In genomic region chr4:106792276-106792675, GRCm38 (mm10) we compare ENCODE assay signal across 25 mouse cellular contexts. TPM values are rescaled to one million over a fixed set of nuclear protein-coding genes. Genes with fewer than 3 reads are reported as not detected.
A peak's percentile ranks its signal among the peaks of the same experiment; 100 is the strongest.
DNase-seq lines count a peak whose midpoint lies in the region; ATAC-seq lines count a peak whose summit lies in the region.
"Had no signal": no experiment of that assay in that cellular context is flagged by ENCODE, and none has a peak within 500 bp of the region (broad histone marks: within the 10 kb centered on the region; RNA-seq: fewer than 3 reads in every experiment).

No protein-coding gene starts in this region.

- peak overlapping the region; percentile 24; the same call in 1 of the 2 replicates for H3K4me2 ChIP-seq in intestine, embryonic 16.5 days (ENCODE audit: low read depth, low read length)
- peak overlapping the region; percentile 49 for H3K4me2 ChIP-seq in liver, embryonic 15.5 days
- no peak overlapping the region for H3K4me2 ChIP-seq in forebrain, embryonic 11.5 days (ENCODE audit: low read depth, low read length, severe bottlenecking)
- H3K4me2 ChIP-seq: embryonic facial prominence, embryonic 15.5 days; forebrain, embryonic 13.5 days; hindbrain, embryonic 15.5 days; midbrain, embryonic 15.5 days had no signal

- no peaks in the 10 kb centered on the region for H3K36me3 ChIP-seq in heart, embryonic 10.5 days
- no peaks in the 10 kb centered on the region for H3K36me3 ChIP-seq in intestine, embryonic 16.5 days (ENCODE audit: control insufficient read depth, insufficient read depth, low read length)
- no peaks in the 10 kb centered on the region for H3K36me3 ChIP-seq in liver, embryonic 15.5 days (replicated peaks)
- H3K36me3 ChIP-seq in forebrain, embryonic 11.5 days (ENCODE audit: control insufficient read depth, insufficient read depth, low read length) = no peaks in the 10 kb centered on the region
- H3K36me3 ChIP-seq: embryonic facial prominence, embryonic 15.5 days; hindbrain, embryonic 15.5 days; midbrain, embryonic 15.5 days had no signal

- peak; percentile 90 for ATAC-seq in intestine, embryonic 16.5 days
- peak; percentile 94 for ATAC-seq in liver, embryonic 15.5 days (ENCODE audit: insufficient read depth)
- ATAC-seq in forebrain, embryonic 11.5 days (replicated peaks; ENCODE audit: low FRiP score) = no peak
- ATAC-seq: forebrain, embryonic 13.5 days; midbrain, embryonic 15.5 days; Patski had no signal

- H3K27me3 ChIP-seq in heart, embryonic 10.5 days (ENCODE audit: insufficient read depth, poor library complexity, severe bottlenecking) = no peaks in the 10 kb centered on the region
- H3K27me3 ChIP-seq in intestine, embryonic 16.5 days (replicated peaks; ENCODE audit: control insufficient read depth, insufficient read depth, low read length) = no peaks in the 10 kb centered on the region
- 0 out of 2 replicates have a peak, but pooled peaks cover 2% of the 10 kb centered on the region for H3K27me3 ChIP-seq in liver, embryonic 15.5 days
- no peaks in the 10 kb centered on the region for H3K27me3 ChIP-seq in forebrain, embryonic 11.5 days (ENCODE audit: control insufficient read depth, insufficient read depth, low read length)
- H3K27me3 ChIP-seq: embryonic facial prominence, embryonic 15.5 days; hindbrain, embryonic 15.5 days; midbrain, embryonic 15.5 days; Patski had no signal

- H3K4me3 ChIP-seq in heart, embryonic 10.5 days = no peak overlapping the region
- H3K4me3 ChIP-seq in intestine, embryonic 16.5 days (ENCODE audit: low read length) = no peak overlapping the region
- H3K4me3 ChIP-seq in liver, embryonic 15.5 days (replicated peaks) = peak overlapping the region; percentile 3; the same call in 1 of the 2 replicates
- H3K4me3 ChIP-seq in forebrain, embryonic 11.5 days (ENCODE audit: low read depth, low read length) = no peak overlapping the region
- H3K4me3 ChIP-seq: embryonic facial prominence, embryonic 15.5 days; forebrain, embryonic 13.5 days; heart, adult 2 months; hindbrain, embryonic 15.5 days; midbrain, embryonic 15.5 days had no signal

- peak overlapping the region; percentile 48; the same call in 1 of the 2 replicates for H3K27ac ChIP-seq in heart, embryonic 10.5 days
- H3K27ac ChIP-seq in intestine, embryonic 16.5 days (ENCODE audit: low read length) = peak overlapping the region; percentile 75
- H3K27ac ChIP-seq in liver, embryonic 15.5 days (replicated peaks) = peak overlapping the region; percentile 56
- no peak overlapping the region for H3K27ac ChIP-seq in forebrain, embryonic 11.5 days (ENCODE audit: low read depth, low read length)
- H3K27ac ChIP-seq: embryonic facial prominence, embryonic 15.5 days; forebrain, embryonic 13.5 days; heart, adult 2 months; hindbrain, embryonic 15.5 days; kidney, postnatal 0 days; midbrain, embryonic 15.5 days had no signal

- peaks cover 34% of the 10 kb centered on the region for H3K4me1 ChIP-seq in heart, embryonic 10.5 days
- peaks cover 31% of the 10 kb centered on the region for H3K4me1 ChIP-seq in intestine, embryonic 16.5 days (ENCODE audit: control insufficient read depth, insufficient read depth, low read length)
- H3K4me1 ChIP-seq in liver, embryonic 15.5 days (replicated peaks) = peaks cover 76% of the 10 kb centered on the region
- H3K4me1 ChIP-seq in forebrain, embryonic 11.5 days (replicated peaks; ENCODE audit: control insufficient read depth, insufficient read depth, low read length) = peaks cover 6% of the 10 kb centered on the region

- DNase-seq in heart, embryonic 10.5 days (ENCODE audit: low spot score) = peak; percentile 87
- DNase-seq in heart, postnatal 14 days = no peak
- peak; percentile 32 for DNase-seq in c-Kit-positive CD71-positive TER-119-negative erythroid progenitor cells, embryonic 14.5 days (ENCODE audit: low read depth)
- DNase-seq in left cerebral cortex, postnatal 4 days = no peak
- DNase-seq in forebrain, embryonic 11.5 days (ENCODE audit: low spot score) = no peak
- no peak for DNase-seq in spleen, adult 18-20 months
- DNase-seq: adrenal gland, postnatal 10 days; cerebellum, adult 18-20 months; cerebellum, postnatal 25 days; gastrocnemius, postnatal 14 days; heart, adult 2 months; kidney, adult 18-20 months; right cerebral cortex, postnatal 4 days had no signal

- H3K9ac ChIP-seq in intestine, embryonic 16.5 days (ENCODE audit: low read depth, low read length) = no peak overlapping the region
- no peak overlapping the region for H3K9ac ChIP-seq in liver, embryonic 15.5 days
- no peak overlapping the region for H3K9ac ChIP-seq in forebrain, embryonic 11.5 days (ENCODE audit: low read length)
- H3K9ac ChIP-seq: embryonic facial prominence, embryonic 15.5 days; forebrain, embryonic 13.5 days; hindbrain, embryonic 15.5 days; midbrain, embryonic 15.5 days had no signal

- H3K9me3 ChIP-seq in heart, embryonic 10.5 days = no peaks in the 10 kb centered on the region
- no peaks in the 10 kb centered on the region for H3K9me3 ChIP-seq in intestine, embryonic 16.5 days (ENCODE audit: control insufficient read depth, low read length)
- no peaks in the 10 kb centered on the region for H3K9me3 ChIP-seq in liver, embryonic 15.5 days (replicated peaks)
- no peaks in the 10 kb centered on the region for H3K9me3 ChIP-seq in forebrain, embryonic 11.5 days (ENCODE audit: control insufficient read depth, low read length)
- H3K9me3 ChIP-seq: embryonic facial prominence, embryonic 15.5 days; forebrain, embryonic 13.5 days; hindbrain, embryonic 15.5 days; midbrain, embryonic 15.5 days had no signal

- intact Hi-C loops in heart, postnatal 14 days (cut with DNase I) = no loop called here
- intact Hi-C loops in left cerebral cortex, postnatal 4 days (cut with DNase I) = no loop called here

RNA-seq across cellular contexts. Expression of gene Acot11, which starts 12.5 kb away (rescaled TPM):
- polyA plus RNA-seq in heart, embryonic 10.5 days (2016; fragmentation: Nextera tagmentation; extraction: Ambion mirVana) = 3.5 and 5.6 TPM in 2 replicates
- 10 to 100 TPM; 27.8 to 30.3 TPM for total RNA-seq in heart, postnatal 14 days (2021)
- 18.3 and 21.5 TPM in 2 replicates for polyA plus RNA-seq in intestine, embryonic 16.5 days (2015; fragmentation: Nextera tagmentation; extraction: Ambion mirVana)
- polyA plus RNA-seq in liver, embryonic 15.5 days (2015; fragmentation: Nextera tagmentation; extraction: Ambion mirVana) = 4.7 and 6.4 TPM in 2 replicates
- total RNA-seq in left cerebral cortex, postnatal 4 days (2021) = 1 to 10 TPM; 3.7 to 3.8 TPM
- polyA plus RNA-seq in forebrain, embryonic 11.5 days (2014; fragmentation: Nextera tagmentation; extraction: Ambion mirVana) = 1.6 and 1.8 TPM in 2 replicates

RNA-seq across cellular contexts. Expression of gene Fam151a, which starts 58.6 kb away (rescaled TPM):
- polyA plus RNA-seq in heart, embryonic 10.5 days (2016; fragmentation: Nextera tagmentation; extraction: Ambion mirVana) = 0.23 and 0.33 TPM in 2 replicates
- under 1 TPM; 0.50 to 0.51 TPM for total RNA-seq in heart, postnatal 14 days (2021)
- polyA plus RNA-seq in intestine, embryonic 16.5 days (2015; fragmentation: Nextera tagmentation; extraction: Ambion mirVana) = 0.73 and 1.5 TPM in 2 replicates
- not detected in 2 replicates for polyA plus RNA-seq in liver, embryonic 15.5 days (2015; fragmentation: Nextera tagmentation; extraction: Ambion mirVana)
- not detected for total RNA-seq in left cerebral cortex, postnatal 4 days (2021)
- polyA plus RNA-seq in forebrain, embryonic 11.5 days (2014; fragmentation: Nextera tagmentation; extraction: Ambion mirVana) = not detected in 2 replicates
- total RNA-seq: gastrocnemius, postnatal 14 days; layer of hippocampus, postnatal 14 days; left cerebral cortex, postnatal 14 days had no signal
- polyA plus RNA-seq: brain, embryonic 14.5 days; forebrain, embryonic 13.5 days; heart, postnatal 0 days; hindbrain, embryonic 15.5 days; midbrain, embryonic 15.5 days; Patski had no signal

Comparison
In these comparisons a context has a peak if more than half of its experiments do, and no peak if none do; other contexts are left out.
1. DNase-seq: peak in heart, embryonic 10.5 days (single experiment) and c-Kit-positive CD71-positive TER-119-negative erythroid progenitor cells, embryonic 14.5 days (single experiment); none in heart, postnatal 14 days (0 of 2), left cerebral cortex, postnatal 4 days (single experiment), forebrain, embryonic 11.5 days (single experiment) and spleen, adult 18-20 months (0 of 2).